Mouse (Mus musculus): Measurements from ENCODE around the gene 1700011L22Rik.

The 1700011L22Rik gene

DNA sequence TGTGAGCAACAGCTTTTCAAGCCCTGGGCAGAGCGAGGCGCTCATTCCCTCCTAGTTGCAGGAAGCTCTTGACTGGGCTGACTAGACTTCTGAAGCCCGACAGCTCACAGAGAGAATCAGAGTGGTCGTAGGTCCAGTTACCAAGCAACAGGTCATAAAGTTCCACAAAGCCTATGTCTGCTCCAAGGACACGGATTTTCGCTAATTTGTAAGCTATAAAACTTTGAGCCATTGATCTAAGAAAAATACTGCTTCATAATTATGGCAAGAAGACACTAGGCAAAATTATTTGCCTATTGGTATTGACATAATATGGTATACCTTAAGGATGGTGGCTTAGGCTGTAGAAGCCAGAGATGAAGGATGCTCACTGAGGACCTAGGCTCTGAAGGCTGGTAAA is at the start of gene 1700011L22Rik:
TSS of gene 1700011L22Rik (minus strand) at position 101 of the 400 bp plus-strand sequence.
- in situ Hi-C loops (cut with MboI; ENCODE audit: low sequenced_read_pairs), result no loop called here

DNA sequence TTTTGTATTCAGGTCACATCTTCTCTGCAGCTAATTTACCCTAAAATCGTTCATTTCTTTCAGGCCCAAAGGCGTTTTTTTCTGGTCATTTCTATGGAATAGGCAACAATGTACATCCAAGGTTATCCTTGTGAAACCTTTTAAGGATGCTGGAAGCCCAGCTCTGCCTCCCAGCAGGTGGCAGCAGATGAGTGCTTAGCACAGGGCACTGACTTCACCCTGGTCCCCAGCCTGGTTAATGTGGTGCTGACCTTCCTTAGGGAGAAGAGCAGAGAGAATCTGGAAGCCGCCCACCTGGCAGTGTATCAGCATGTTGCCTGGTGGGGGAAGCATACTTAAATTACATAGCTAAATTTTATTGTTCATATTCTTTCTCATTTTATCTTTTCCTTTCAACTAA is 49.4 kb upstream of the 1700011L22Rik start:
- in situ Hi-C loops (cut with MboI; ENCODE audit: low sequenced_read_pairs), result no loop called here

DNA sequence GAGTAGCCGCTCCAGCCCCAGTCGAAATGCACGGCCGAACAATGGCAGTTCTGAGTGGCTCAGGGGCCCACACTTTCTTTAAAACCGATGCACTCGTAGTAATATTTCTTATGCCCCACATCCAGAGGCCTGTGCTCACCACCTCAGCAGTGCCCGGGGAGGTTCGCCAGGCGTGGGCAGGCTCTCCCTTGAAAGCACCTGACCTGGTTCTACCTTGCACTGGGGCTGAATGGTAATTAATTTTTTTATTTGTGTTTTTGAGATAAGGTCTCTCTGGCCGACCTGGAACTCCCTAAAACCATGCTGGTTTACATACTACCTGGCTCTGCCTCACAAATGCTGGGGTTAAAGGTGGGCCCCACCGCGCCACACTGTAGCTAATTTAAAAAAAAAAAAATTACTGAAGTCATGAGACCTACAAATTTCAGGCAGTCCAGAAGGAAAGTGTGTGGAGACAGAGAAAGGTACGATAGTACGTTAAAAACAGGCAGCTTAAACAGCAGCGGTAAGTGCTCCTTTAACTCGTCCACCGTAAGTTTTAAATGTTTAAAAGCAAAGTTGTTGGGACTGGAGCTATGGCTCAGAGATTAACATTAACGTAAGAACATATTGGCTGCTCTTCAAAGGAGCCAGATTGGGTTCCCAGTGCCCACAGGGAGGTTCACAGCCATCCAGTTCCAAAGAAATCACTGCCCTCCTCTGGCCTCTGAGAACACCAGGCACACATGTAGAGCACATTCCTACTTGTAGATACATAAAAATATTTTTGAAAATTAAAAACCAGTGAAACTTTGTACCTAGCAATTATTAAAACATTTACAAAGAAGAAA is 47.1 kb upstream of the 1700011L22Rik start:
- in situ Hi-C loops (cut with MboI; ENCODE audit: low sequenced_read_pairs), result no loop called here

DNA sequence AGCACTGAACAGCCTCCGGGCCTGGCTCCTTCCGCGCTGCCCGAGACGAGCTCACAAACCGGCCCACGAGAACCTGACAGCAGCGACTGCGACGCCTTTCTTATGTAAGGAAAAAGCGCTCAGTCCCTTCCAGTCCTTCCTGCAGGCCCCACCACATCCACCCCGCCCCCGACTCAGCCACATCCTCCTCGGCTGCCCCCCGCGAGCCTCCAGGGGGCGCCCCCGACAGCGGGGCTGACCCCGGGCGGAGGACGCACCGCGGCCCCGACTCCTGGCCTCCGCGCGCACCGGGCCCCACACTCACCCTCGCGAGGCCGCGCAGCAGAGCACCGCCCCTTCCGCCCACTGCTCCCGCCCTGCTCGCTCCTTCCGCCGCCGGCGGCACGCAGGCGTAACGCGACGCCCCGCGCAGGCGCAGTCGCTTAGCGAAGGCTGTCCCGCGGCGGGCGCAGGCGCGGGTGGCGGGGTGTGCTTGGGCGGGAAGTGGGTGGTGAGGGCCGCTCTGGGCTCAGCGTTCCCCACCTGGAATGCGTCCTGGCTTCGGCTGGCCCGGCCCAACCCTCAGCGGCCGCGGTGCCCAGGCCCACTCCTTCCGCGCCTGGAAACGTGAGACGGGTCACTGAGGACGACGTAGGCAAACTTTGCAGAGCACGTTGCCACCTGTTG is 46.4 kb upstream of the 1700011L22Rik start, which contains the start of gene Mmaa:
TSS of gene Mmaa (minus strand) at position 328 of the 666 bp plus-strand sequence.
- in situ Hi-C loops (cut with MboI; ENCODE audit: low sequenced_read_pairs), result no loop called here

DNA sequence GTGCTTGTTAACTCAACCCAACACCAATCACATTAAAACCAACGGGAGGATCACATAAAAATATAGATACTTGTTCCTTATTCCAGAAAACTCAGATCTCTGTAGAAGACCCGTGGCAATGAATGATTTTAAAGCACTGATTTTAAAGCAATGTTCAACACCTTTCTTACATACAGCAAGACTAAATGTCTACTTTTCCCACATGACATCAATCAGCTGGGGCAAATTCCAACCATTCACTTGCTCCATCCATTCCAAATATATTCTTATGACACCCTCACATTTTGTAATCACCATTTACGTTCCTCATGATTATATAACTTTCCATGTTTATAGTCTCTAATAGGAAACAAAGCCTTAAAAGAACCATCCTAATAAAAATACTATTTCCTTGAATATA is 45.5 kb upstream of the 1700011L22Rik start:
- in situ Hi-C loops (cut with MboI; ENCODE audit: low sequenced_read_pairs), result no loop called here

DNA sequence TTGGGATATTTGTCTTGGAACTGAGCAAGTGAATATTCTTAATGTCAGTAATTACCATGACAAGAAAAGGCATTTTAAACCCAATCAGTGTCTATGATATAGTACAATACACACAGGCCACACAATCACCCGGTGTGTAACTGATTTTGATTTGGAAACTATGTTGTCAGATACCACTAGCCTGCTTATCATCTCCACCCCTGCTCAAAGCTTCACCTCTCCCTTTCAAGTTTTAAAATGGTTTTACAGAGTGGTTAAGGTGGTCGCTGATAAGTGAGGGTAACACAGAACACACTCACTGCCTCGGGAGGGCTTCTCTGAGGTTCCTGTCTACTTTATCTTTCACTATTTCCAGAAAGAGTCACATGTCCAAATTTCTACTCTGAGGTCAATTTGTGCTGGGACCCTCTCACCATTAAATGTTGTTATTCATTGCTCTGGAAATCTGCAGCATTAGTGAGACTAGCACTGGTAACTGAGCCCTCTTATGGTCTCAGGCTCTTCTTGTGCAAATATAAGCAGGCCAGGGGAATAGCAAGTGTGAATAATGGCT is 44.4 kb upstream of the 1700011L22Rik start:
- in situ Hi-C loops (cut with MboI; ENCODE audit: low sequenced_read_pairs), result no loop called here

DNA sequence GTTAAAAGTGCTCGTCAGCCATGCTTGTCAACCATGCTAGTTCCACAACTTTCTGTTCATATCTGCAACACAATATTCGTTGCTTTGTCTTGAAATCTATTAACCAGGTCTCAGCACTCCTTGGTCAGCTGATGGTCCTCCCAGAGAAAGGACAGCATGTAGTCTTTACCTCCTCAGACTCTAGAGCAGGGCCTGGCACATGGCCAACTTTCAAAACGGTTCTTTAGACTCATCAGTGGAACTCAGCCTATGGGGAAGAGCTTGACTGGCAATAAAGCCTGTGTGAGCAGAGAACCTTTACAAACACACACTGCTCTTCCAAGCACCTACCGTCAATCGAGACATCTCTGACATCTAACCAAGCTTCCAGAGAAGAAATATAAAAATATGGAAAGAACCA is 41.2 kb upstream of the 1700011L22Rik start:
- in situ Hi-C loops (cut with MboI; ENCODE audit: low sequenced_read_pairs), result no loop called here

DNA sequence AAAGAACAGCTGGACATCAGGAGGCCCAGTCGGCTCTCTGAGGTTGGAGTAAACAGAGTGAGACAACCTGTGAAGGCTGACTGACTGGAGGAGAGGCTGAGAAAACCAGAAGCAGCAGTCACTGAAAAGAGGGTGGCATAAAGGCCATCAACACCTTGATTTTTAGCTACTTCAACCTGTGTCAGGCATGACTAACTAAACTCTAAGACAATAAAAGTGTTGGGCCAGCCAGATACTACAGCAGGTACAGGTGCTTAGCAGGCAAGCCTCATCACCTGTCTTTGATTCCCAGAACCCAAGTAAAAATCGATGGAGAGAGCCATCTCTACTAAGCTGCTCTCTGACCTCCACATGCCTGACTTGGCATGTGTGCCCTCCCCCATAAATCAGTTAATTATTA is 40.3 kb upstream of the 1700011L22Rik start:
- in situ Hi-C loops (cut with MboI; ENCODE audit: low sequenced_read_pairs), result no loop called here

DNA sequence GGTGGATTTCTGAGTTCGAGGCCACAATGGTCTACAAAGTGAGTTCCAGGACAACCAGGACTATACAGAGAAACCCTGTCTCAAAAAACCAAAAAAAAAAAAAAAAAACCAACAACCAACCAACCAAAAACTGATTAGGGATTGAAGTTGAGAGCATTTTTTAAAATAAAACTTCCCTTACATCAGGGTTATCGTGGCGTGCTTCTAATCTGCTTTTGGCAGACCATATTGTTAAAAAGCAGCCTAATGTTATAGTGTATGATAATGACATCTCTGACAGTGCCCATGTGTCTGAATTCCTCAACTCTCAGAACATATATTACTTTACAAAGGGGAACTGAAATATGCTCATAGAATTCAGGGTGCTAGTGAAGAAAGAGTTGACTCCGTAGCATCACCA is 39.9 kb upstream of the 1700011L22Rik start:
- in situ Hi-C loops (cut with MboI; ENCODE audit: low sequenced_read_pairs), result no loop called here

DNA sequence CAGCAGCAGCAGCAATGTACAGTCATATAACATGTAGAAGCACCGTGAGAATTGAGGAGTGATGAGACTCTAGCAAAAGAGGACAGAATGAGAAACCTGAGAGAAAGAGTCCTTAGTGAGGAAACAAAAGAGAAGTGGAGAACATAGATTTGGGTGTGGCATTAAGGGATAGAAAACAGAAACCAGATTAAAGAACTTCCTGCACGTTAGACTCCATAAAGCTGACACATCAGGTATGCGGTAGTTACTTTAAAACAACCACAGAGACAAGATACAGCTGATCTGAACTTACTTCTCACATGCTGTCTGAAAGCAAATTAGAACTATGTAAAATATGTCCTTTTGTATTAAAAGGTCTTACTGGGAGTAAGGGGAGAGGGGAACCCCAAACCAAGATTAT is 38.1 kb upstream of the 1700011L22Rik start:
- in situ Hi-C loops (cut with MboI; ENCODE audit: low sequenced_read_pairs), result no loop called here

DNA sequence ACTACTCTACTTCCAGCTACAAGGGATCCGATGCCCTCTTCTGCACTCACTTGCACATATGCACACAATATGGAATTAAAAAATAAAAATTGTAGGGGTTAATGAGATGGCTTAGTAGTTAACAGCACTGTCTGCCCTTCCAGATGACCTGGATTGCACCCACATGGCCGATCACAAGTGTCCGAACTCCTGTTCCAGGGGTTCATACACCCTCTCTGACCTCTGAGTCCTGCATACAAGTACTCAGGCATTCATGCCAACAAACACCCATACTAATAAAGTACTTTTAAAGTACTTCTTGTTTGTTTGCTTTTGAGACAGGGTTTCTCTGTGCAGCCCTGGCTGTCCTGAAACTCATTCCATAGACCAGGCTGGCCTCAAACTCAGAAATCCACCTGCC is 36.3 kb upstream of the 1700011L22Rik start:
- in situ Hi-C loops (cut with MboI; ENCODE audit: low sequenced_read_pairs), result no loop called here

DNA sequence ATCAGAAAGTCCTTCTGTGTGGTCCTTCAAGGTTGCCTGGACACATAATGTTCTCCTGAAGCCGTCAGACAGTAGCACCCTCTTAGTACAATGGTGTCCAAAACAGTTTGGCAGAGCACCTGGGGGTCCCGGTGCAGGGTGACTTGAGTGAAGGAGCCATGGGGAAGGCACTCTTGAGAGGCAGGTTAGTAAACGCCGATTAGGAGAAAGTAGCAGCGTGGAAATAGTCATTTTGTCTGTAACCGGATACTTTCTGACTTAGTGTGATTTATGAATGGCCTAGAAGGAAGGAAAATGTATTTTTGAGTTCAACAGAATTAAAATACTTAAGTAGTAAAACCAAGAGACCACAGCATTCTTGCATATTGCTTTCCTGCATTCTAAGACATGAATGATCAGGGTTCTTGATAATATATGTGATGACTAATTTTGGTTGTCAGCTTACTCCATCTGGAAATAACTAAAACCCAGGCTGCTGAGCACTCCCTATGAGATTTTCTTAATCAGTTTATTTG is 33.1 kb upstream of the 1700011L22Rik start:
- in situ Hi-C loops (cut with MboI; ENCODE audit: low sequenced_read_pairs), result no loop called here

DNA sequence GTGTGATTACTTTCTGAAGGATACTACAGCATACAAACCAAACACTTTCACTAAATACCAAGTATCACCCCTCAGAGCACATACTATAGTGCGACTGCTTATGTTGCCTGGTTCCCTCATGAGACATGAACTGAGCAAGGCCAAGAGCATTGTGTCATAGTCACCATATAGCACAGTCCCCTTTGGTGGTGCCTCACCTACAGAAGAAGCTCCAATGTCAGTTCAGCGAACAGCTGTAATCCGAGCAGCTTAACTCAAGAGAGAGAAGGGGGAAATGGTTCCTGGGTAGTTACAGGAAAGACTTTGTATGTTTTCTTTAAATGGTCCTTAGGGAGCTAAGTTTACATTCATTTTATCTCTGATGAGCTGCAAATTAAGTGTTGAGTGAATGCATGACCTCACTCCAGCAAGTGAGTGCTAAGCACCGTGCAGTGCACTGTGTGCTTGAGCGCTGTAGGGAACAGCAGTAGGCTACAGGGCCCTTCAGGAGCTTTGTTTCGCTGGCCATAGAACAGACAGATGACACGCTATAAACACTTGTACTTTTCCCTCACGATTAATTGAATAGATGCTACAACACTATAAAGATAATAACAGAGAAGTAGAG is 29.0 kb upstream of the 1700011L22Rik start:
- in situ Hi-C loops (cut with MboI; ENCODE audit: low sequenced_read_pairs), result no loop called here

DNA sequence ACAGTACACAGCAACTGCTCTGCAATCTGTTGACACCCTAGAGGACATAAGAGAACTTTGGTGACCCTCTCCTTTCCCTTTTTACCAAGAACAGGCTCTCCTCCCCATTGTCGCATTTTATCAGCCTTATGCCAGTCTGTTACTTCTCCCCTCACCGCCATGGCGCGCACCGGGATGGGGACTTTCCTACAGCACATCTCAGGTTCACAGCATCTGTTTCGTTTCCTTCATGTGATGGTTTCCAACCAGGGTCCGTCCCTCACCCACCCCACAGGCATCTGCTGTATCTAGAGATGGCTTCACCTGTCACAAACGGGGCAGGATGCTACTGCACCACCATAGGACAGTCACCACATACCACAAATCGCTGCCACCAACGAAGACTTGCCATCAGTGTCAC is 26.6 kb upstream of the 1700011L22Rik start:
- in situ Hi-C loops (cut with MboI; ENCODE audit: low sequenced_read_pairs), result no loop called here

DNA sequence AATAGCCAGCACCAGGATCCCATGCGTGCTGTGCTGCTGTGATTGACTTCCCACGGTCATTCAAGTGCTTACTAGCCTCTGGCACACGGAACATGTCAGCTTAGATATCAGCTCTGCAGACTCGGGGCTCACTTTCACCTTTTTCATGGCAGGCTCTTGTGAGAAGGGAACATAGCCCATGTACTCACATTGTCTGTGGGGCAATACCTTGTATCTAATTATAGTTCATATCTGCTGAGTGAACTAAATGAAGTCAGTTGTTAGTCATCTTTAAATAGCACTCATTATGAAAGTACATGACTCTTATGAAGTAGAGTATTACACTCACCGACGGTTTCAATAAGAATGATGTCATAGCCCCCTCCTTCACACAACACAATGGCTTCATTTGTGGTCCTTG is 25.4 kb upstream of the 1700011L22Rik start:
- in situ Hi-C loops (cut with MboI; ENCODE audit: low sequenced_read_pairs), result no loop called here

DNA sequence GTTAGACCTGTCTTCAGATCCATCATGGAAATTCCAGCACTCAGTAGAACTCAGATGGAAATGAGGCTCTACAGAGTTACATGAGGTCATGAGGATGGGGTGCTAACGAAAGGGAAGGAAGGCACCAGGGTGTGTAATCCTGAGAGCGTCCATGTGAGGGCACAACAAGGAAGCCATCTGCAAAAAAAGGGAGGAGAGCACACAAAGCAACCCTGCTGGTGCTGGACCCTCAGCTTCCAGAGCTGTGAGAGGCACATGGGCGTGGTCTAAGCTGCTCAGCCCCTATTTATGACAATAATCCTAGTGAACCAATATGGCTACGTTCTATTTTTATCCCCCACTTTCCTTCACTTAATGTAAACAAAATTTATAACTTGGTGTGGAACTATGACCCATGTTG is 24.3 kb upstream of the 1700011L22Rik start:
- in situ Hi-C loops (cut with MboI; ENCODE audit: low sequenced_read_pairs), result no loop called here

DNA sequence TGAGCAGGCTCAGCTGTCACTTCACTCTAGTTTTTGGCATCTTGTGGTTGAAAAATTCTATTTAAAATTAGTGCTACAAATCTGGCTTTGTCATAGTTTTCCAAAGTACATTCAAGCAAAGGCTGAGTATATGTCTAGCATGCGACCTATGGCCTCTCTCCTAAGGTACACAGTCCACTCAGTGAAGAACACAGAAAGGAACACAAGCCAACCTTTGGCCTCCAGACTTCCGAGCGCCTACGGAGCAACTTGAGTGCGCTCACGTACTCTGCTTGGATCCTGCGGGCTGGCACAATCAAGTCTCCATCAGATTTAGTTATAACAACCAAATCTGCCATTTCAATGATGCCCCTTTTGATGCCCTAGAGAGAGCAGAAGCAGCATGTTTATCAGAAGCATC is 20.6 kb upstream of the 1700011L22Rik start:
- in situ Hi-C loops (cut with MboI; ENCODE audit: low sequenced_read_pairs), result no loop called here

DNA sequence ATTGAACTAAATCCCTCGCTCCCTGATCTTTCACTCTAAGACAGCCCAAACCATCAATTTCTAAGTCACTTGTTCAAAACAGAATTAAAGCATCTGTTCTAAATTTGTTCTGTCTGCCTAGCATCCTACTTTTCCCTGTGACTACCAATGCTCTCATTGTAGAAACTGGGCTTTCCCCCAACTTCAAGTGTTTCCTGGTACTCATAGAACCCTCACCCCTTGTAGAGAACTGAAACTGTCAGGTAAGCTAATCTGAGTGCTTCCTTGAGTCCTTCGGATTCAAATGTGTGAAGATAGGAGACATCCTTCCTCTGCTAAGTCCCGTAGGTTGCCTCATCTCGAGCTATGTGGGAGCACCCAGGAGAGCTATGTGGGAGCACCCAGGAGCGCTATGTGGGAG is 13.6 kb upstream of the 1700011L22Rik start:
- in situ Hi-C loops (cut with MboI; ENCODE audit: low sequenced_read_pairs), result no loop called here

DNA sequence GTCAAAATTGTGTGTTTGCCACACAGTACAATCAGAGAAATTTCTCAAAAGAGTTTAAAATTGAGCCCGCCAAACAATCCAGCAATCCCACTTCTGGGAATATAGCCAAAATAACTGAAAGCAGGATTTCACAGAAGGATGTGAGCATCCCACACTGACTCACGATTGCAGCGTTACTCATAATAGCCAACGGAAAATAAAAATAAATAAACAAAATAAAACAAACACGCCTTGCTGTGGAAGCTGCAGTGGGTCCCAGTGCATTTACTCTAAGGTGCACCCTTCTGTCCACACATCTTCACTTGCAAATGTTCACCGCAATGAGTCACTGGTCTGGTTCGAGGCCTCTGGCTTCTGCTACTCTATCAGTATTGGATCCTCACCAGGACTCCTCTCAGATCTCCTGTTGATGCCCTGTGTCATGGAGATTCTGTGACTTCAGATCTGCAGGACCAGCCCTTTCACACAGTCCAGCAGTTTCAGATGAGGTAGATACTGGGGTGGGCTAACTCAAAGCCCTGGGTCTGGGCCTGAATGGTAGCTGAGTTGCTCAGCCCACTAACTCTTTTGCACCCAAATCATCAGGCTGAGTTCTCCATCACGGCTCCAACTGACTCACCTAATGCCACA is 7.8 kb upstream of the 1700011L22Rik start:
- in situ Hi-C loops (cut with MboI; ENCODE audit: low sequenced_read_pairs), result no loop called here

DNA sequence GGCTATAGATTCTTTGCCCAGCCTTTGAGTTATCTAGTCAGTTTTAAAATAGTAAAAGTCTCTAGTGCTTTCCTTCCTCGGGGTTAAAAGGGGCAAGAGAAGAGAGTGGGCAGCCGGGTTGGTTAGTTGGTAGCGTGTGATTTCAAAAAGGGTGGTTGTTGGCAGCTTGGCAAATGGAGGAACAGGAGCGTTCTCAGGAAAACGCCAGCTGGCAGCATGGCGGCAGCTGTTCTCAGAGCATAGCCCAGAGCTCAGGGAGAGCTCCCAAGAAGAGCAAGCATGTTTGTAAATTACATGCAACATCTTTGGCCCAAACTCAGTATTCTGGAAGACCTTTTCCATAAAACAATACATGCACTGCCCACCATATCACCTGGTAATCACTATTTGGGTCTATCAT is 5.4 kb upstream of the 1700011L22Rik start:
- in situ Hi-C loops (cut with MboI; ENCODE audit: low sequenced_read_pairs), result no loop called here

DNA sequence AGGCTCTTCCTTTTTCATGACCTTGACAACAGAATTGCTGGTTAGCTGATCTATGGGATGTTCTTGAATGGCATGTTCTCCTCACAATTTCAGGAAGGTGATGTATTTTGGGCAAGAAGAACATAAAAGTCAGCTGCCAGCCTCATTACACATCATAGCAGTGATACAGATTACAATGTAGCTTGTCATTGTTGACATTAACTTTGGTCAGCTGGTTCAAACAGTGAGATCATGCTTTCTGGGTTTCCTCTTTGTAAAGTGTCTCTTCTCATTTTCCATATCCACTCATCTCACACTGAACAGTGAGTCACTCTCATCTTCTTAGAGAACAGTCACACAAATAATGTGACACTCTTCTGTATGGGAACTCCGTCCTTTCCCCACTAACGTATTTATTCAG is 4.9 kb downstream of the 1700011L22Rik start:
- in situ Hi-C loops (cut with MboI; ENCODE audit: low sequenced_read_pairs), result no loop called here

Measured in CH12F3 (cell line).